Mouse (Mus musculus) heart, adult 9 months (tissue): ENCODE measurements at regions not wholly inside any gene's neighbourhood (a gene's known extent, or its start where the extent isn't known, plus 50 kb on each side); places are given as distances from the start of the nearest gene placed in this dataset.

Experiments
- DNase-seq, 2 experiments: peaks; one replicate each; pipeline ENCODE4 v3.0.0; 2022; ENCODE audit warnings: low spot score in 2 of 2

DNA sequence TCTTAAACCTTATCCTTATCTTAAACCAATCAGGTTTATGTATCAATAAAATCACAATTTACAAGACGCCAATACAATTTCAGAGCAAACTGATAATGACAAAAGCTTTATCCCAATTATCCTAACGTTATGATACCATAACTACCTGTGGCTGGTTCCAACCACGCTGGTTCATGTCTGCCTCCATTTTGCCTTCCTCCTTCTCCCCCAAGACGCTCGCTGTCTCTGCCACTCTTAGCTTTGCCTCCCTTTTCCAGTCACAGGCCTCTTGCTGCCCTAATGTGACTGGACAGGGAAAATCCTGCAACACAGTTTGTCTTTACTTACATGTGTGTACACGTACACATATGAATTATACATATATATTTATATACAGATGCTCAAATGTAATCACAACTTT is 101.3 kb upstream of the Cpm start:
- no peak for DNase-seq

DNA sequence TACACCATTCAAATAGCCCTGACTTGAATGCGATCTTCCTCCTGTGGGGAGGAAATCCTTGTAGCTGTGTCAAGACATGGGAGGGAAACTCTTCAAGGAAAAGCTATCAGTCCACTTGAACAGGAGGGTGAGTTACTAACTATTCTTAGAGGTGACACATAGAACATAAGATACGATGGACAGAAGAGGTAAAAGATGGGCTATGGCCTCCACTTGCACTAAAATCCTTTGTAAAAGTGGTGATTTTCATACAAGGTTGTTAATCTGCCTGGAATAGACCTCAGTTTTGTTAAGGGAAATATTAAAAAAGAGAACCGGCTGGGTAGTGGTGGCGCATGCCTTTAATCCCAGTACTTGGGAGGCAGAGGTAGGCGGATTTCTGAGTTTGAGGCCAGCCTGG is 102.1 kb upstream of the Cpm start:
- DNase-seq = no peak

- no peak for DNase-seq
Observed at GRCm38 (mm10) chr10:117526834-117527188, 102.5 kb upstream of the Cpm start.

DNA sequence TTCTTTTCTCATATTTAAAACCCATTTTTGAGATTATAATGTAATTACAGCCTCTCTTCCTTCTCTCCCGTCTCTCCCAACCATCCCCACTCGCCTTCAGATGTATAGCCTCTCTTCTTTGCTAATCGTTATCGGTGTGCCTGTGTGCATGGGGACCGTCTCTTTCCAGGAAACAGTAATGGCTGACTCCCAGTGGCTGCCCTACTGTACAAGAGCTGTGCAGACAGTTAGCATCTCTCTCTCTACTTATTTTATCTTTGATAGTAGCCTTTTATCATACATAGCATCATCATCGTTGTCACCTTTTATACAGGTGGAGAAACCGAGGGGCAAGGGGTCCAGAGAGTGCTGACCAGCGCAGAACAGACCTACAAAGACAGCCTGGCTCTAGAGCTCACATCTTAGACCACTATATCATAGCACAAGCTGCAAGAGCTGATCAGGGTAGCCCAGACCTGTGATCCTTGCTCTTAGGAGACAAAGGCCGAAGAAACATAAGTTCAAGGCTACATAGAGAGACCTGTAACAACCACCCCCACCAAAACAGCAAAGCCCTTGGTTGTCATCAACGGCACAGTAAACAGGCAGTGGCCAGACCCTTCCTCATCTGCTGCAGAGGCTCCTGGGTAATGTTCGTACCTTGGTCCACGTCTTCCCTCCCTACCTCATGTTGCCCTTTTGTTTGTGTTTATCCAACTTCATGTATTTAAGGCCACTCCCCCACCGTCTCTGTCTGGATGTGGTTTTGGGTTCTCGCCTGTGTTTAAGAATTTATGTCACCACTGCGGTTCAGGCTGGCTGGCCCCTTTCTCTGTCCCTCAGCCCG is 103.1 kb upstream of the Cpm start:
- DNase-seq = no peak

DNA sequence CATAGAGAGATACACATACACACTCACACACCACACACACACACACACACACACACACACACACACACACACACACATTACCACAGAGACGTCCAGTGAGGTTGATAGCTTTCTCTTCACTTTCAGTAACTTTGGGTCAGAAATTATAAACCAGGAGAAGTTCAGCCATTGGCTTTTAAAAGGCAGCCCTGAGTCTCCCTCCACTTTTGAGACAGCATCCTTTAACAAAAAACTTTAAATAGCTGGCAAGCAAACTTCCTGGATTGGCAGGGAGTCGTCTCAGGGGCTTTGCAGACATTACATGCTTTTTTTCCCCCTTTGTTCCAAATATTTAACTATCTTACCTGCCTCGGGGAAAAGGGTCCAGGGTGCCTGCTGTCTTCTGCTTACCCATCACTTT is 103.7 kb upstream of the Cpm start:
- DNase-seq = no peak

GRCm38 (mm10) chr10:117524926-117525565 is 104.3 kb upstream of the Cpm start:
- no peak for DNase-seq

- DNase-seq = no peak
Observed at GRCm38 (mm10) chr10:117524101-117524500, 105.2 kb upstream of the Cpm start.

DNA sequence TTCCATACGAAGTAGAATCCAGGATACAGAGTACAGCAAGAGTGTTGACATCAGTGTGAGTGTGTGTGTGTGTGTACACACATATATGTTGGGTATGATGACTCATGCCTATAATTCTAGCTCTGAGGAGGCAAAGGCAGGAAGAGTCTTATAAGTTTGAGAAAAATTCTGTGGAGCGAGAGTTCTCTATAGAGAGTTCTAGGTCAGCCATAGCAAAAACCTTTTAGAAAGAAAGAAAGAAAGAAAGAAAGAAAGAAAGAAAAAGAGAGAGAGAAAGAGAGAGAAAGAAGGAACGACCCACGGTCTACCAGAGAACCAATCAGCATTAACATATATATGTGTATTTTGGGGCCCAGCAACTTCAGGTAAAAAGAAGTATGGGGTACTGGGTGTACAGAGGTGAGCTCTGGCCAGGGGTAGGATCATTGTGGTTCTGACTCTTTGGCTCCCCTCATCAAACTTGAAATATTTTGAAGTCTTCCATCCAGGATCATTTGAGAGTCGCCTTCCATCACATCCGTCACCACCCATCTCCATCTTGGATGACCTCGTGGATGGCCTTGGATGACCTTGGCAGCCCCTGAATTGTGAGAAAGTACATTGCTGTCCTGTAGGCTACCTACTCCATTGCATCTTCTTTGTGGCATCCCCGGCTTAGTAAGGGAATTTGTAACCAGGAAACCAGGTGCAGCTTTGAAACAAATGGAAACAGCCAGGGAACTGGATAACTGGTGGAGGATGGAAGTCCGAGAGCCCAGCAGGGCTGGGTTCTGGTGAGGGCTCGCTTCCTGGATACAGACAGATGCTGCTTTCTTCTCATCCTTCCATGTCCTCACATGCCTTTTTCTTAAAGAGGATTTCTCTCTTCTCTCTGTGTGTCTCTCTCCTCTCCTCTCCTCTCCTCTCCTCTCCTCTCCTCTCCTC is 106.1 kb upstream of the Cpm start:
- no peak for DNase-seq

- DNase-seq = no peak
Observed at GRCm38 (mm10) chr10:117522373-117522772, 106.9 kb upstream of the Cpm start.

GRCm38 (mm10) chr10:117521315-117522270 is 107.7 kb upstream of the Cpm start:
- DNase-seq = no peak

DNA sequence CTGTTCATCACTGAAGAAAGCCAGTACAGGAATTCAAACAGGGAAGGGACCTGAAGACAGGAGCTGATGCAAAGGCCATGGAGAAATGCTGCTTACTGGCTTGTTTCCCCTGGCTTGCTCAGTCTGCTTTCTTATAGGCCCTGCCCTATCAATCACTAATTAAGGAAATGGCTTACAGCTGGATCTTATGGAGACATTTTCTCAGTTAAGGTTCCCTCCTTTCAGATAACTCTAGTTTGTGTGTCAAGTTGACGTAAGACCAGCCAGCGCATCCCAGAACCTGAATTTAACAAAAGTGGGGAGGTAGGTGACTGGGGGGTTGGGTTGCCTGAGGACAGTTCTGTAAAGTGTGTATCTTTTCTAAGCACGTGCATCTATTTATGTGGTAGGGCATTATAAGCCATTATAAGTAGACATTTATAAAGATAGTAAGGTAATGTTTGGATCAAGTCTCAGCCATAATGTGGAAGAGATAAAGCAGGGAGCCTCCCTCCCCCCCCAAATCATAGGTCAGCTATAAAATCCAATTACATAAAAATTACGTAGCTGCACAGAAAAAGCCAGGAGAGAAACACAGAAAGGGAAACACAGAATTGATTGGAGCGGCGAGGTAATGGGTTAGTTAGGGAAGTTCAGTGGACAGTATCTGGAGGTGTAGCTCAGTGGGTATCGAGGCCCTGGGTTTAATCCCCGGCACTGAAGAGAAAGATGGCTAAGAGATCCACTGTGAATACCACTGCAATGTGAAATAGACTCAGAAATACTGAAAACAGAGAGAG is 108.6 kb upstream of the Cpm start:
- DNase-seq = no peak

DNA sequence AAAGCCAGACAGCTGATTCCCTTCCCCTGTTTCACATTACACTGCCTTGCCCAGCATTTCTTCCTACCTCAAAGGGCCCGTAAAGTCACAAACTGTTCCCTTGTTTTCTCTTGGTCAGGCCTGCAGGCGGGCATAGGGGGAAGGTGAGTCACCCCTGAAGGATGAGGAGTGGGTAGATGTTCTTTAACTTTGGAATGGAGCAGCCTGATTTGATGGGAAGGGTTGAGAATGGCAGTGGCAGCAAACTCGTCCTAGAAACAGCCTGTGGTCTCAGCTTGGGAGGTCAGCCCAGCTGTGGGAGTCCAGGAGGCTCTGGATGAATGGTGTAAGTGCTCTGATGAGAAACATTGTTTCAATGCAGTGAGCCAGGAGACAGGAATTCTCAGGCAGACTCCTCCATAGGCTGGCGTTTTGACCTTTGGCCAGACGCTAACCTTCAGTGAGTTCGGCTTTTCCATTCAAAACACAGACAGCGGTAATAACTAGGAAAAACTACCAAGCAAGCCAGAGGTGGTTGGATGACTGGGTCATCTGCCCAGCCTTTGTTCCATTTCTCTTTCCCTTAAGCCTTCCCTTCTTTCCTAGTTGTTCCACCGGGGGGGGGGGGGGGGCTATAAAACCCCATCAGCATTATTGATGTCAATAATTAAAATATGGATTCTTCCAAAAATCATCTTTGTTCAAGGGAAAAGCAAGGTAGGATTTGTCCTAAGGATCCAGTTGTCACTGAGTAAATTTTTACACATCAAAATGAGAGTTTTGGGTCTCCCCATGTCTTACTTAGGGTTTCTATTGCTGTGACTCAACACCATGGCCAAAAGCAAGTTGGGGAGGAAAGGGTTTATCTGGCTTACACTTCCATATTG is 109.4 kb upstream of the Cpm start:
- DNase-seq = no peak

DNA sequence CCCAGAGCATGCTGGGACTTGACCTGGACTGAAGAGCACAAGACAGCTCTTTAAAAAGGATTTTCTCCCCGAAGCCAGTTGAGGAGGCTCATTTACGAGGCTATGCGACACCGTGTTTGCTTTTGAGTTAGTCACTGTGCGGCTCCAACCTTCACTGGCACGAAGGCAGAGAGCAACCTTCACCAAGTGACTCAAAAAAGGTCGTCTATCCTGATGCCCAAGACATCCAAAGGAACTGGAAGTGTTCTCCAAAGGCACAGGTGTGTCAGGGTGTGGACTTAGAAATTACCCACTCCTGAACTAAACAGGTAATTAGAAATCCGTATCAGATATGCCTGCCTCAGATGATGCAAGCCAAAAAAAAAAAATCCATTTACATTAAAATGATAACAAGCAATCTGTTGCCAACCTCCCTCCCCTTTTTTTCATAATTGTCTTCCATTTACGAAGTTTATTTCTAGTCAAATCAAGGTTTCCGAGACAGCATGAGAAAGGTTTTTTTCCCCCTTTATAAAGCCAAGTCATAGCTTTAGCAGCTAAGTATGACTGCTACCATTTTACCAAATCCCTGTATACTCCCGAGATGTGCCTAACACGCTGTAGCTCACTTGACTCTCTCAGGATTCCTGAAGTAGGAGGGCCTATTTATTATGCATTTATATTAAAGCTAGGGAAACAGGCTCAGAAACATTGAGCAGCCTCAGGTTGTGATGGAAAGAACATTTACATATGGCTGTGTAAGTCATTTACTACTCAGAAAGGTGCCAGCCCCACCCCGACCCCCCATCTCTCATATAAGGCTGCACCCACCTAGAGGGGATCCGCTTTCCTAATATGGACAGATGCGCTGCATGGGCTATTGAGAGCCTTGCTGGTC is 110.3 kb upstream of the Cpm start:
- no peak for DNase-seq

DNA sequence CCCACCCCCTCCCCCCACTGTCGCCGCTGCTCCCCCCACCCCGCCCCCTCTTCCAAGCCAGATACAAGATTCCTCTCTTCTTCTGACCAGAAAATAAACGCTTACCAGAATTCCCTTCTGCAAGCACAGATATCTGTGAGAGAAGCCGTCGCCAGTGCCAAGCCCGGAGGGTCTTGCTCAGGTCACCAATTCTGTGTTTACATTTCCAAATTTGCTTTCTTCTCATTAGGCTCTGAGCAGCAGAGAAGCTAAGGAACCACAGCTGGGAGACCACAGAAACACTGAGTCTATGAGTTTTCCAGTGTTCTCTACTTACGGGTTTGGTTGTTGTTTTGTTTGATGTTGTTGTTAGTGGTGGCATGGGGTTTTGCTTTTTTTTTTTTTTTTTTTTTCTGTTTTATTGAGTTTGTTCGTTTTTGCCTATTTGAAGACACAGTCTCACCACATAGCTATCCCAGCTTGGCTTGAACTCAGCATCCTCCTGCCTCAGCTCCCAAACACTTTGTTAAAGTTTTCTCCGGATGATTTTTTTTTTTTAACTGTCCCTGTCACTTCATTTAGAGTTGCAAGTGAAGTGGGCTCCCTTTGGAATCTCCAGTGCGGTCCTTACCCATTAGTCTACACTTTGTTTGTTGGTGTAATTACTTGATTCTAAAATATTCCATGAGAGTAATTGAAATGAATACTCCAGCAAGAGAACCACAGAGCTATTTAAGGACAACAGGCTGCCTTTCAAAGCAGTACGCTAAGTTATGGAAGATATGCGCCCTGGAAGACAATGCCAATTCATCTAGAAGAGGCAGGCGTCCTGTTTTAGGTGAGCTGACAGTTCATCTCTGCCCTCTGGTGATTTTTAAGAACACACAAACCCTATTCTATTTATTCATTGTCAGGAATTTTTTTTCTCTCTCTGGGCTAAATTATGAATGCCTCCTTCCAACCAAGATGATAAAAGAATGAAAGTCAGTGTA is 111.2 kb upstream of the Cpm start:
- DNase-seq = no peak

GRCm38 (mm10) chr10:117517071-117517714 is 112.1 kb upstream of the Cpm start:
- DNase-seq = no peak

DNA sequence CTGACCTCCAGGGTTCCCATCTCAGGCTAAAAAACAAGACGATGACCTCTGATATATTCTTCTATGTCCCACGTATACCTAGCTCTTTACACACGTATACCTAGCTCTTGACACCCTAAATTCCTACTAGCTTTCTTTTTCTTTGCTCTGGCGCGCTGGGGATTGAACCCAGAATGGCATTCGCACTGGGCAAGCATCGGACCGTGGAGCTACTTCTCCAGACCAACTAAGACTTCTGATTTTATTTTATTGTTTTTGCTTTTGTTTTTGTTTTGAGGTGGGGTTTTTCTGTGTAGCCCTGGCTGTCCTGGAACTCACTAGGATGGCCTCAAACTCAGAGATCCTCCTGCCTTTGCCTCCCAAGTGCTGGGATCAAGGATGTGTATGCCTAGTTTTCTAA is 112.8 kb upstream of the Cpm start:
- no peak for DNase-seq
